Mouse (Mus musculus) liver, embryonic 14 days (tissue): ENCODE results near the gene Hyal4. TPM values are rescaled to one million over a fixed set of nuclear protein-coding genes. Genes with fewer than 3 reads are reported as not detected.

ENCODE experiments used
- polyA plus RNA-seq: library from polyadenylated mRNA; depleted of rRNA; stranded (reverse); fragments of >200 nt; gene quantifications from 2 replicates; pipeline ENCODE4 v1.2.3, GENCODE M21; 2012; rRNA removed

The Hyal4 gene
- polyA plus RNA-seq, result not detected in 2 replicates

DNA sequence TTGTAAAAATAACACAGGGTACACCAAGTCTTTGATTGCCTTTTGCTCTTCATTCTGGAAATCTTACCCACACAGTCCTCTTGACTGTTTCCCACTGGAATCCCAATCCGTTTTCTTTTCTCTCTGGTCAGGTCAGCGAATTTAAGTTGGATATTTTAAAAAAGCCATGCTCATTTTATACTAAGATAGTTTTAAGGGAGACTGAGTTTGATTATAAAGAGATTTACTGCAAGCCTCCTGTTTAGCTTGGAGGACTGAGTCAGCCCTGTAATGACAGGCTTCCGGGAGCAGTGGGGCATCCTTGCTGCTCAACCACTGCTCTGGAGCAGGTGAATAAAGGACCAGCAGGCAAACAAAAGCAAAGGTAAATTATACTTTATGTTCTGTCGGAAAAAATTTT, at the start of gene Hyal4:
Hyal4 (plus strand) TSS at position 301 of the 400 bp plus-strand sequence.

DNA sequence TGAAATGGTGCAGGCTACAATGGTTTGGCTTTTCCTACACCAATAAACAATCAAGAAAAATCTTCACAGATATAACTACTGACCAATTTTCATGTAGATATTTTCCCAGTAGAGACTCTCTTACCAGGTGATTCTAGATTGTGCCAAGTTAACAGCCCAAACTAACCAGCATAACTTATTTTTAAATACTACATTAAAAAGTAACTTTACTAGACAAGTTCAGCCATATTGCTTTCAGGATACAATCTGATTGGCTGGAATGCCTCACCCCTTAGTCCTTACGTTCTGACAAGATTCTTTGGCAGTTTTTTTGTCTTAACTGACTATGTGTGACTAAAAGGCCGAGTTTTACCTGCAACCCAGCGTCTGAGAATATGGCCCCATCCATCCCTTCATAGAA, 15.2 kb upstream of the Hyal4 start, which contains the start of gene Hyal6:
Hyal6 (plus strand) TSS at position 301 of the 400 bp plus-strand sequence.

DNA sequence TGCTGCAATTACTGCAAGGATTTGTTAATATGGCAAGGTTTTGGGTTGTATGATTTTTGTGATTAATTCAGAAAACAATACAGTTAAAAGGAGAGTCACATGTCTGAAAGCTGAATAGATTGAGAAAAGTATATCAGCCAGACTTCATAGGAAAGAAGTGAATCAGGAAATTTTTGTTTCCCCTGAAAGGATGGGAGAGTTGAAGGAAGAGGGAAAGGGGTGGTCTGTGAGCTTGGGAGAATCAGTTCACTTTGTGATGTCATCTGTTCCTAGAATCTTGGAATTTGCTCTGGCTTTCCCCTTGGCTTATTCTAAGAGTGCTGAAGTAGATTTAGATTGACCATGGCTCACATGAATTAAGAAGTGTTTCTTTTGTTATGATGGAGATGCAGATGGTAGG, 42.8 kb downstream of the Hyal4 start, which contains the start of gene Spam1:
Spam1 (plus strand) TSS at position 301 of the 400 bp plus-strand sequence.

Other genes starting within 250 kb of the Hyal4 start
- 0.01 TPM in 2 replicates for gene Iqub, start 233.3 kb upstream of the Hyal4 start, polyA plus RNA-seq
- gene Ndufa5, start 220.3 kb upstream of the Hyal4 start, polyA plus RNA-seq, result 22.6 and 23.0 TPM in 2 replicates
- gene Asb15, start 220.2 kb upstream of the Hyal4 start, polyA plus RNA-seq, result 0.02 TPM in 1 of 2 replicates, not detected in the other
- 0.03 and 0.12 TPM in 2 replicates for gene Lmod2, start 150.6 kb upstream of the Hyal4 start, polyA plus RNA-seq
- 5.6 and 7.0 TPM in 2 replicates for gene Wasl, start 83.3 kb upstream of the Hyal4 start, polyA plus RNA-seq
- not detected in 2 replicates for gene Hyal6, start 15.1 kb upstream of the Hyal4 start, polyA plus RNA-seq
- gene Spam1, start 42.9 kb downstream of the Hyal4 start, polyA plus RNA-seq, result not detected in 2 replicates
- gene Hyal5, start 109.7 kb downstream of the Hyal4 start, polyA plus RNA-seq, result not detected in 2 replicates
- 0.08 and 0.14 TPM in 2 replicates for gene Tmem229a, start 208.0 kb downstream of the Hyal4 start, polyA plus RNA-seq